Mouse (Mus musculus): Measurements from ENCODE around the gene Tmem232.

DNA sequence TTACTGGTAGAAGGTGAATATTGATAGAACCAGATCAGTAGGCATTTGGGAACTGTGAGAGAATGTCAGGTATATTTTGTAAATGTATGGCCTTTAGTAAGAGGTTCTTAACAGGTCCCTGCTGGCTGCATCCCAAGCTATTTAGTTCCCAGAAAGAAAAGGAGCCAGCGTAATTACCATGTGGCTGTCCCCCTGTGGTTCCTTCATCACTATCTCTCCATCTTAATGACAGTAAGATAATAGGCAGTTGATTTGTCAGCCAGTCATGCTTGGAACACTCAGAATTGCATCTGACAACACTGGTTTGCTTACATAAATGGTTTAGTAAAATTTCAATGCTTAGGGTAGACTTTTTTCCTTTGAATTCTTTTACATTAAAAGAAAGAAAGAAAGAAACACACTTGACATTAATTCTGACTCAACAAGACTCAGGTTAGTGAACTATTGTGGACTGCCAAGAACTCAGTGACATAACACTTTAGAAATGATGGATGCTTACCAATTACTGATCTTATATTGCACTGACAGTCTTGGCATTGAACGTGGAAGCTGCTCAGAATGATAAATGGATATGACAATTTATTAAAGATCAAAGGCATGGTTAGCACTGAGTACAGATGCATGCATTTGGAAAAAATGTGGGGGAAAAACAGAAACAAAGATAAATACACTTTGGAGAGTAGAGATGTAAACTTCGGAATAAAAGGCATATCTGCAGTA lies 174.9 kb downstream of the Tmem232 start:
- TF ChIP-seq CTCF (IDR thresholded peaks at IDR 0.05; ENCODE audit: control insufficient read depth, insufficient read depth, insufficient replicate concordance, low read depth, low read length) (no peak), POLR2A (IDR thresholded peaks at IDR 0.05; ENCODE audit: control insufficient read depth, low read depth, low read length) (no peak)

Measured in testis, adult 2 months (tissue).